Mouse (Mus musculus) cerebellum, adult 2 months (tissue): ENCODE data around the gene Ppp1r13l. TPM values are rescaled to one million over a fixed set of nuclear protein-coding genes. Genes with fewer than 3 reads are reported as not detected.

Experiments used
- DNase-seq, 2 experiments: peaks; one replicate each; pipeline ENCODE4 v3.0.0; 2021
- H3K27ac ChIP-seq: fragments of 200-500 bp; 2 replicates; pipeline ENCODE4 v1.5.1; 2012; ENCODE audit warnings: low read length, control low read depth, inconsistent platforms; ENCODE audit not compliant: insufficient read depth
- H3K27me3 ChIP-seq: fragments of 200-500 bp; 2 replicates; pipeline ENCODE4 v1.6.1; 2012; ENCODE audit warnings: inconsistent platforms, mild to moderate bottlenecking, low read length, moderate library complexity; ENCODE audit not compliant: control insufficient read depth, insufficient read depth
- H3K4me1 ChIP-seq: fragments of 200-500 bp; 2 replicates; pipeline ENCODE4 v1.6.1; 2011; ENCODE audit warnings: low read length; ENCODE audit not compliant: control insufficient read depth, insufficient read depth
- H3K4me3 ChIP-seq: fragments of 200-500 bp; replicated peaks from 2 replicates; pipeline ENCODE3; 2011; ENCODE audit warnings: mild to moderate bottlenecking, low read depth, low read length, control low read depth; ENCODE audit not compliant: insufficient read depth
- CTCF ChIP-seq: fragments of 200-500 bp; IDR thresholded peaks from 2 replicates; pipeline ENCODE4 v1.5.1; 2011; ENCODE audit warnings: low read depth, mild to moderate bottlenecking, control low read depth, low read length, moderate library complexity, borderline replicate concordance; ENCODE audit not compliant: insufficient read depth
- POLR2A ChIP-seq: fragments of 200-500 bp; IDR thresholded peaks from 2 replicates; pipeline ENCODE4 v1.6.1; 2011; ENCODE audit warnings: low read length, control low read depth, borderline replicate concordance; ENCODE audit not compliant: insufficient read depth
- WGBS: fragments of 180-500 bp; shearing (Covaris S2); methylation state at CpG from one replicate; pipeline ENCODE4 v1.1.7; 2018; 5-methylcytosine and 5-hydroxymethylcytosine counted together
- polyA plus RNA-seq: library from polyadenylated mRNA; depleted of rRNA; stranded (reverse); fragments of >200 nt; gene quantifications from 2 replicates; pipeline ENCODE4 v1.2.3, GENCODE M21; 2012

Ppp1r13l gene
- polyA plus RNA-seq, 1 experiment: 4.8 TPM

DNA sequence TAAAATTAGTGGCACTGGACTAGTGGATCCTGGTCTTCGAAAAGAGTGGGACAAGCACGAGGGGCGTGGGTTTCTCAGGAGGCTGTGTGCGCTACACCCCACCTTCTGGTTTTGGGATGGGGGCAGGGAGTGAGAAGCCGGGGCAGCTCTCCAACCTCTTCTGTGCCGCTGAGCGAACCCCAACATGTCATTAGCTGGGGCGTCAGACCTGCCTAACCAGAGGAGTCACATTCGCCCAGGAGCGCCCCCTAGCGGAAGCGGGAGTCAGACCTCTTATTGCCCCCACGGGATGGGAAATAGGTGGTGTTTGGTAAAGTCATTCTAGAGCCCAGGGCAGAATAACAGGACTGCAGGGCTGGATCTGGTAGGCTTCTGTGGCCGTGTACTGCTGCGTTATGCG, 2.2 kb downstream of the Ppp1r13l start:
- H3K4me3 ChIP-seq: no peak overlapping the region
- DNase-seq: peak; percentile 62 to 63
- H3K4me1 ChIP-seq: 0 out of 2 replicates have a peak, but pooled peaks cover 5% of the 10 kb centered on the region
- TF ChIP-seq POLR2A (no peak), CTCF (peak; percentile 52; the same call in 1 of the 2 replicates)
- H3K27ac ChIP-seq: no peak overlapping the region
- 13% methylated on average over 16 of the region's 16 CpGs for WGBS
- no peaks in the 10 kb centered on the region for H3K27me3 ChIP-seq

DNA sequence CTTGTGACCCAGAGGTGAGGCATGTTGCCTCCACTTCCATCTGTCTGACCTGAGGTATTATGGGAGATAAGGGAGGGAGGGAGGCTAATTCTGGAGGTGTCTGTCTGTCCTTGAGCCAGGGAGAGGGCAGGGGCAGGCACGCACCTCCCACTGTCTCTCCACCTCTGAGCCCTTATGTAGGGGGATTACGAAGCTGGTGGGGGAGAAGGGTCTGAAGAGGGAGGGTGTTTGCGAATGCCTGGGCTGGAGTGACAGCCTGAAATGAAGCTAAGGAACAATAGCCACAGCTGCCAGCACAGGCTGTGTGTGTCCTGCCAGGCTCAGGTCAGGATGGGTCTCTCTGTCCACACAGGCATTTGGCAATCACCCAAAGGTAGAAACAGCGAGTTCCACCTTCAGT, 2.7 kb downstream of the Ppp1r13l start:
- Histone ChIP-seq H3K27me3 (no peaks in the 10 kb centered on the region), H3K4me3 (no peak overlapping the region), H3K27ac (no peak overlapping the region), H3K4me1 (0 out of 2 replicates have a peak, but pooled peaks cover 5% of the 10 kb centered on the region)
- no peak for DNase-seq
- TF ChIP-seq CTCF (no peak), POLR2A (no peak)
- 42% methylated on average over 4 of the region's 4 CpGs for WGBS

DNA sequence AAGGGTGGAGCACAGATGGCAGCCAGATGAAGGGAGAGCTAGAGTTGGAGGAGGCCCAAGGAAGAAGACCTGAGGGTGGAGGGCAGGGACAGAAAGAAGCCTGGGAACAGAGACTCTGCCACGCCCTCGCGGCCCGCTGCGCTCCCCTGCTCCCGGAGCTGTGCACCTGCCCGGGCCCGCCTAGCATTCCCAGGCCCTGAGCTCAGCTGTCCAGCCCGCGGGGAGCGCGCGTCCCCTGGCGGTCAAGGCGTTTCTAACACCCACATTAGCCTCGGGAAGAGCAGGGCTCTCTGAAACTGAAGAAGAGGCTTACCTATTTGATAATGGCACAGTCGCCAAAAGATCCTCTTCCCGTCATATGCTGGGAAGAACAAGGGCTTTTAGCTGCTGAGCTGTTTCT, 4.3 kb downstream of the Ppp1r13l start:
- Histone ChIP-seq H3K27me3 (no peaks in the 10 kb centered on the region), H3K4me3 (no peak overlapping the region), H3K27ac (0 out of 2 replicates have a peak overlapping the region, but pooled peaks have one; percentile 27), H3K4me1 (no peaks in the 10 kb centered on the region)
- DNase-seq: peak; percentile 76 to 83
- 4% methylated on average over 18 of the region's 18 CpGs for WGBS
- peak; percentile 76 for TF ChIP-seq CTCF
- TF ChIP-seq POLR2A: no peak

DNA sequence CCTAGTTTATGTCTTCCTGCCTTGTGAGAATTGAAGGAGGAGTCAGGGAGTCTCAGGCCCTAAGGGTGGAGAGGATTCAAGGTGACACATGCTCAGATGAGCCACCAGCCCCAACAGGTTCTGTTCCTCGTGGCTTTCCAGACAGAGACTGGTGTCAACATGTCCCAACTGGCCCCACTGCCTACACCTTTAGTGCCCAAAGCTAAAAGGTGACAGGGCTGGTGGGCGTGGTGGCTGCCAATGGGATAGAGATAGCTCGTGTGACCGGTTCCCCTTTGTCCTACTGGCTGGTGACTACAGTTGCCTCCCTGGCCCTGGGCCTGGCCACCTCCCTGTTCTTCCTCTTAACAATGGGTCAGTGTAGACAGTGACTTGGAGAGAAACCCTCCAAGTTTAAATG, 5.8 kb downstream of the Ppp1r13l start:
- H3K27ac ChIP-seq: no peak overlapping the region
- no peak for TF ChIP-seq POLR2A
- TF ChIP-seq CTCF: no peak
- no peaks in the 10 kb centered on the region for H3K4me1 ChIP-seq
- WGBS: 72% methylated on average over 4 of the region's 4 CpGs
- DNase-seq: no peak
- H3K4me3 ChIP-seq: no peak overlapping the region
- H3K27me3 ChIP-seq: no peaks in the 10 kb centered on the region

DNA sequence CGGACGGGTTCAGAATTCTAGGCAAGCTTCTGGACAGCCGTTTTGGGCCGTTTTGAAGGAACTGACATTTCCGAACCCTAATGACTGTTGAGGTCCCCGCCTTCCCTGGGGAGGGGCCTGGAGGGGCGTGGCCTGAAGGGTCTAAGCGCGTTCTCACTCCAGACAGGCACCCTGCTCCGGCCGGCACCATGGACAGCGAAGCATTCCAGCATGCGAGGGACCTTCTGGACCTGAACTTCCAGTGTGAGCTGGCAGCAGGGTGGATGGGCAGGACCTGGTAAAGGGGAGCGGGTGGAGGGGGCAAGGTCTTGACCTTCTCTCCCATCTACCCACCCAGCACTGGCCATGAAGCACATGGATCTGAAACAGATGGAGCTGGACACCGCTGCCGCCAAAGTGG, 8.8 kb downstream of the Ppp1r13l start:
- Histone ChIP-seq H3K27me3 (no peaks in the 10 kb centered on the region), H3K4me3 (no peak overlapping the region), H3K4me1 (no peaks in the 10 kb centered on the region), H3K27ac (no peak overlapping the region)
- TF ChIP-seq CTCF (no peak), POLR2A (no peak)
- DNase-seq: no peak
- WGBS: 36% methylated on average over 16 of the region's 16 CpGs

DNA sequence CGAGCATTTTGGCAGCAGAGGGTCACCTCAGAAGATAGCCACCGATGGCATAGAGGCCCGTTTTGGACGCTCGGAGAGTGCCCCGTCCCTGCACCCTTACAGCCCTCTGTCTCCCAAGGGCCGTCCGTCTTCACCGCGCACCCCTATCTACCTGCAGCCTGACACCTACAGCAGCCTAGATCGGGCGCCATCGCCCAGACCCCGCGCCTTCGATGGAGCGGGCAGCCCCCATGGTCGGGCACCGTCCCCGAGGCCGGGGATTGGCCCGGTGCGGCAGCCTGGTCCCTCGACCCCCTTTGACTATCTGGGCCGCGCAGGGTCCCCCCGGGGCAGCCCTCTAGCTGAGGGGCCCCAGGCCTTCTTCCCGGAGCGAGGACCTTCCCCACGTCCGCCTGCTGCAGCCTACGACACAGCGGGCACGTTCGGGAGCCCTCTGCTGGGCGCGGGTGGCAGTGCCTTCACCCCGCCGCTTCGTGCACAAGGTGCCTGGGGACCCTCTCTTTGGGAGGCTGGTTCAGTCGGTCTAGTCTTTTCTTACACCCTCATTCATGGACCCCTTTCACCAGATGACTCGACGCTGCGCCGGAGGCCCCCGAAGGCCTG, 10.4 kb downstream of the Ppp1r13l start:
- H3K27me3 ChIP-seq: no peaks in the 10 kb centered on the region
- peak overlapping the region; percentile 48 for H3K4me3 ChIP-seq
- TF ChIP-seq CTCF (peak; percentile 83), POLR2A (peak; percentile 56; the same call in 1 of the 2 replicates)
- H3K27ac ChIP-seq: no peak overlapping the region
- H3K4me1 ChIP-seq: no peaks in the 10 kb centered on the region
- peak; percentile 63 to 77 for DNase-seq
- 7% methylated on average over 46 of the region's 46 CpGs for WGBS

DNA sequence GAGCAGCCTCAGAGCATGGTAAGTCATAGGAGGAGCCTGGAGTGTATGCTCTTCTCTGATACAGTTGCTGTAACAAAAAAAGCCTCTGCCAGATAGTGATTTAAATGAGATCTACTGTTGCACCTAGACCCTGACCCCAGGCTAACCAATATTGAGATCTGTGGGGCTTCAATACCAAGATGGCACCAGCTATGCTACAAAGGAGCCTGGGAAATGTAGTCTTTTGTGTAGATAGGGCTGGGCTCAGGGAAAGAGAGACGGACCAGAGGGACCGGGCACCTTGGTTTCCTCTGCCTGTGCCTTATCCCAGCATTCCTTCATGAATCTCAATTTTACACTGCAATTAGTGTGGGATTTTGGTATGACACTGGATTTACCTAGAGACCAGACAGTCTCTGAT, 13.8 kb downstream of the Ppp1r13l start:
- no peak overlapping the region for H3K4me3 ChIP-seq
- DNase-seq: no peak
- H3K4me1 ChIP-seq: no peaks in the 10 kb centered on the region
- H3K27ac ChIP-seq: no peak overlapping the region
- H3K27me3 ChIP-seq: no peaks in the 10 kb centered on the region
- WGBS: 90% methylated on average over 2 of the region's 2 CpGs
- TF ChIP-seq CTCF (no peak), POLR2A (no peak)

DNA sequence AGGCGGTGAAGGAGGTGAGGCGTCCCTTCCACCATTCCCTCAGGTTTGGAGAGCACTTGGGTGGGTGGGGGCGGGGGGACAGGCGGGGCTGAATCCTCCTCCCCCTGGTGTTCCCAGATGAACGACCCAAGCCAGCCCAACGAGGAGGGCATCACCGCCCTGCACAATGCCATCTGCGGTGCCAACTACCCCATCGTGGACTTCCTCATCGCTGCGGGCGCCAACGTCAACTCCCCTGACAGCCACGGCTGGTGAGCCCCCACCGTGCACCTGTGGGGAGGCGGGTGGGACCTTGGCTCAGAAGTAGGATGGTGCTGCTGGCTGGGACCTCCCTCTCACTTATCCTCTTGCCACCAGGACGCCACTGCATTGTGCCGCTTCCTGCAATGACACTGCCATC, 15.8 kb downstream of the Ppp1r13l start:
- DNase-seq: no peak
- TF ChIP-seq CTCF (no peak), POLR2A (no peak)
- Histone ChIP-seq H3K27me3 (no peaks in the 10 kb centered on the region), H3K4me1 (no peaks in the 10 kb centered on the region), H3K27ac (no peak overlapping the region), H3K4me3 (no peak overlapping the region)
- WGBS: 80% methylated on average over 18 of the region's 18 CpGs

DNA sequence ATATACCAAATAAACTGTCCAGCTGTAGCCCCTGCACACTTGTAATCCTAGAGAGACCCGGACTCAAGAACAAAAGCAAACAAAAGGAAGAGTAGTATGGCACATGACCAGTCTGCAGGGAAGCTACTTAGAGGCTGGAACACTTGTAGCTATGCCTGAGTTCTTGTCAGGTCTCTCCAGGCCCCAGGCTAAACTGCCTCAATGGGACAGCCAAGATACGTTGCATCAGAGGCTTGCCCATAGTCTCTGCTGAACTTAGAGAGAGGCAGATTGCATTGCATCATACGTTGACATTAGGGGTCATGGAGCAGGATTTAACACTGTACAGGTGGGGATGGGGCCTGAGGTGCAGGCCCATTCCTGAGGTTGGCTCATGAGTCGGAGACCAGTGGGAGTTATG, 16.5 kb downstream of the Ppp1r13l start:
- Histone ChIP-seq H3K4me1 (no peaks in the 10 kb centered on the region), H3K4me3 (no peak overlapping the region), H3K27me3 (no peaks in the 10 kb centered on the region), H3K27ac (no peak overlapping the region)
- no peak for DNase-seq
- WGBS: 89% methylated on average over 4 of the region's 4 CpGs
- no peak for TF ChIP-seq POLR2A
- no peak for TF ChIP-seq CTCF
